Mouse (Mus musculus) hindbrain, embryonic 11.5 days (tissue): ENCODE data around the gene Fam78b. TPM values are rescaled to one million over a fixed set of nuclear protein-coding genes. Genes with fewer than 3 reads are reported as not detected.

Experiments
- ATAC-seq: fragments of 200-750 bp; cut with Nextera tagmentation; 2 replicates; pipeline ENCODE4 v1.8.0; 2017; ENCODE audit warnings: mild to moderate bottlenecking, moderate TSS enrichment, moderate library complexity; ENCODE audit not compliant: low FRiP score
- DNase-seq: peaks from one replicate; pipeline ENCODE4 v3.0.0-alpha.2; 2015; ENCODE audit warnings: low spot score
- H3K27ac ChIP-seq: fragments of 300-500 bp; sonication (generic); 2 replicates; pipeline ENCODE4 v1.5.1; 2014; ENCODE audit warnings: mild to moderate bottlenecking, low read depth, low read length
- H3K27me3 ChIP-seq: fragments of 300-500 bp; sonication (generic); 2 replicates; pipeline ENCODE4 v1.6.1; 2014; ENCODE audit warnings: mild to moderate bottlenecking, low read length, moderate library complexity, mixed read lengths; ENCODE audit not compliant: control insufficient read depth, insufficient read depth
- H3K36me3 ChIP-seq: fragments of 300-500 bp; sonication (generic); 2 replicates; pipeline ENCODE4 v1.6.1; 2014; ENCODE audit warnings: mild to moderate bottlenecking, low read length, moderate library complexity, mixed read lengths; ENCODE audit not compliant: control insufficient read depth, insufficient read depth
- H3K4me1 ChIP-seq: fragments of 300-500 bp; sonication (generic); replicated peaks from 2 replicates; pipeline ENCODE4 v1.6.1; 2014; ENCODE audit warnings: low read length, mixed read lengths; ENCODE audit not compliant: control insufficient read depth, insufficient read depth
- H3K4me2 ChIP-seq: fragments of 300-500 bp; sonication (generic); replicated peaks from 2 replicates; pipeline ENCODE4 v1.6.1; 2014; ENCODE audit warnings: mild to moderate bottlenecking, low read depth, low read length
- H3K4me3 ChIP-seq: fragments of 300-500 bp; sonication (generic); 2 replicates; pipeline ENCODE4 v1.5.1; 2014; ENCODE audit warnings: low read depth, low read length
- H3K9ac ChIP-seq: fragments of 300-500 bp; sonication (generic); 2 replicates; pipeline ENCODE4 v1.6.1; 2014; ENCODE audit warnings: low read depth, low read length
- H3K9me3 ChIP-seq: fragments of 300-500 bp; sonication (generic); 2 replicates; pipeline ENCODE4 v1.6.1; 2016; ENCODE audit warnings: low read length; ENCODE audit not compliant: control insufficient read depth
- WGBS: fragments of 180-500 bp; shearing (Covaris S2); extraction: QIAGEN DNeasy Blood & Tissue Kit; methylation state at CpG from one replicate; pipeline ENCODE4 v1.1.7; 2014; 5-methylcytosine and 5-hydroxymethylcytosine counted together
- polyA plus RNA-seq: library from polyadenylated mRNA; unstranded; fragments of >200 nt; fragmentation: Nextera tagmentation; extraction: Ambion mirVana; gene quantifications from 2 replicates; pipeline ENCODE4 v1.2.1, GENCODE M21; 2014

Fam78b gene
- polyA plus RNA-seq, 1 experiment from 2014 or later = 9.3 TPM

DNA sequence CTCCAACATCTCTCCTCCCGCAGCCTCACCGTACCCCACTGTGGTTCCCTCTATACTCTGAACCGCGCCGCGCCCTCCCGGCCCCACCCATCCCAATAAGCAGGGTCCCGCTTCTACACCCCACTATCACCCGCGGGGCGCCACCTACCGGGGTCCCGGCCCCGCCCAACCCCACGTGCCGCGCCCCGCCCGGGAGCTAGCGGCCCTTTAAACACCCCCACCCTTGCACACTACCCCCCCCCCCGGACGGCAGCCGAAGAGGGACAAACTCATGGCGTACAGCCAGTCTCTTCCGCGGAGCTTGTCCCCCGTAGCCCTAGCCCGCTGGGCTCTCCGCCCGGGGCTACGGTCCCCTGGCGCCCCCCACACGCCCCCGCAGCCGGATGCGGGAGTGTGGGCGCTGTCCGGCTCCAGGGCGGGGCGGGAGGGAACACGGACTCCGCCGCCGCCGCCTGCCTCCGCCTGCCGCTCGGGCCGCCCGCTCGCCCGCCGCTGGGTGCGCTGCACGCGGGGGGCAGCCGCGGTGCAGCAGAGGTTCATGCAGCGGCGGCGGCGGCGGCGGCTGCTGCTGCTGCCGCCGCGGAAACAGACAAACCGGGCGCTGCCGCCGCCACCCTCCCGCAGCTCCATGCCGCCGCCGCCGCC, 566 bp upstream of the Fam78b start:
- ATAC-seq (peak; percentile 81), DNase-seq (peak; percentile 89)
- Histone ChIP-seq H3K4me2 (peak overlapping the region; percentile 93), H3K27ac (peak overlapping the region; percentile 92), H3K9ac (peak overlapping the region; percentile 91), H3K27me3 (peaks cover 4% of the 10 kb centered on the region; the same call in 1 of the 2 replicates), H3K4me3 (peak overlapping the region; percentile 86), H3K9me3 (no peaks in the 10 kb centered on the region), H3K4me1 (no peaks in the 10 kb centered on the region; the same call in none of the 2 replicates), H3K36me3 (no peaks in the 10 kb centered on the region)
- WGBS = under 1% methylated on average over 32 of the region's 76 CpGs

DNA sequence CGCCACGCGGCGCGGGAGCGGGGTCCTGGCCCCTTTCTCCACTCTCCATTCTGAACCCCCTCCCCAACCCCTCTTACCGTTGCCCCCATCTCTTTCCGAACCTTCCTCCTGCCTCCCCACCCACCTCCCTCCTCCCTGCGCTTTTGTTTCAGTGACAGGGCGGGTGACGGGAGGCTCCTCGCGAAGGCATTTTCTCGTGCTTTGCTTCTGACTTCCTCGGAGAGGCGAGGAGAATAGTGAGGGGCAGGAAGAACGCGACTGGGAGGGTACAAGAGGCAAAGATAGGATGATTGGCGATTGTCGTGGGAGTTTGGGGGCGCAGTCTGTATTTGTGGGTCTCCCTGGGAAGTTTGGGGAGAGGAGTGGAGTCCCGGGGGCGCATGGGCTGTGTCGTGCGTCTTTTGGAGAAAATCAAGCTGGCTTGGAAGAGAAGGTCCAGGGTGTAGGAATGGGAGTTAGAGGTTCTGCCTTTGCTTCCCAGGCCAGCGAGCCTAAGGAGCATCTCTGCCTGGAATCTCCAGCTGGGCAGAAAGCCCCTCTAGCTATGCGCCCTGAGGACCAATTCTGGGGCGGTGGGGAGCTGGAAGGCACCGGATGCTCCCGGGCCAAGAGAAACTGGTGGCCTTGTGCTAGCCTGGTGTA, 748 bp downstream of the Fam78b start:
- ATAC-seq = no peak; the same call in 1 of the 2 replicates

DNA sequence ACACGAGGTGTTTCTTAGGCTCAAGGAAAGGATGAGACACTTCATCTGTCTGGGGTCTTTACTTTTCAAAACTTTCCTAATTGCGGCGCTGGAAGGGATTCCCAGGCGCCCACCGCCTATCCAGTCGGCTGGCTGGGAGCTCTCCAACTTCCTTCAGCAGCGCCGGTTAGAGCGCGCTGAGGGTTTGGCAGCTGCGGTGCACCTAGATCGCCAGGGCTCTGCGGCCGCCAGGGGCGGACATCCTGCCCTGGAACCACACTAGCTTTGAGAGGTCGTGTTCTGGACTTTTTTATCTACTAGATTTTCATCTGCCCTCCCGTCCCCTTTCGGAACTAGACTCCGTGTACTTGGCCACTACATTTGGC, 1.3 kb downstream of the Fam78b start:
- 1% methylated on average over 19 of the region's 19 CpGs for WGBS
- peaks cover 4% of the 10 kb centered on the region; the same call in 1 of the 2 replicates for H3K27me3 ChIP-seq
- H3K9ac ChIP-seq = peak overlapping the region; percentile 91
- no peaks in the 10 kb centered on the region; the same call in none of the 2 replicates for H3K4me1 ChIP-seq
- H3K9me3 ChIP-seq = no peaks in the 10 kb centered on the region
- H3K27ac ChIP-seq = peak overlapping the region; percentile 92; the same call in 1 of the 2 replicates
- H3K36me3 ChIP-seq = no peaks in the 10 kb centered on the region
- peak; percentile 76 for DNase-seq
- ATAC-seq = no peak
- H3K4me3 ChIP-seq = peak overlapping the region; percentile 86
- H3K4me2 ChIP-seq = peak overlapping the region; percentile 93

More for the DNA sequence above, 748 bp downstream of the Fam78b start:
- Histone ChIP-seq H3K27me3 (peaks cover 4% of the 10 kb centered on the region; the same call in 1 of the 2 replicates), H3K4me1 (no peaks in the 10 kb centered on the region; the same call in none of the 2 replicates), H3K36me3 (no peaks in the 10 kb centered on the region), H3K27ac (peak overlapping the region; percentile 92), H3K9me3 (no peaks in the 10 kb centered on the region), H3K4me3 (peak overlapping the region; percentile 86), H3K9ac (peak overlapping the region; percentile 91), H3K4me2 (peak overlapping the region; percentile 93)
- DNase-seq = peak; percentile 51
- under 1% methylated on average over 30 of the region's 30 CpGs for WGBS

DNA sequence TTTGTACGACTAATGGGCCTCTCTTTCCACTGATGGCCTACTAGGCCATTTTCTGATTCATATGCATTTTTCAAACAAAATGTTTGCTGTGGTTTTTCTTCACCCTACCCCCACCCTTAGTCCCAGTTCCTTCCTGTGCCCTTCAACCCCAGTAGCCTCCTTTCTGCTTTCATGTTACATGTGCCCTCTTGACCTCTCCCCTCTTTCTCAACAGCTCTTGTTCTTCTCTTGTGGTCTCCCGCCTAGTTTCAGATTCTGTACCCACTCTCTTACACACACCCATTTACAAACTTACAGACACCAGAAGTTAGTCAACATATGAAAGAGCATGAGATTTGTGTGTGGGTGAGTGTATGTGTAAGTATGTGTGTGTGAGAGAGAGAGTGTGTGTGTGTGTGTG, 3.4 kb downstream of the Fam78b start:
- 54% methylated on average over 2 of the region's 2 CpGs for whole genome bisulfite sequencing
- Histone ChIP-seq H3K36me3 (no peaks in the 10 kb centered on the region), H3K4me2 (no peak overlapping the region), H3K9ac (no peak overlapping the region), H3K27ac (no peak overlapping the region), H3K27me3 (peaks cover 4% of the 10 kb centered on the region; the same call in 1 of the 2 replicates), H3K4me1 (no peaks in the 10 kb centered on the region; the same call in none of the 2 replicates), H3K4me3 (no peak overlapping the region), H3K9me3 (no peaks in the 10 kb centered on the region)
- ATAC-seq (no peak), DNase-seq (no peak)

DNA sequence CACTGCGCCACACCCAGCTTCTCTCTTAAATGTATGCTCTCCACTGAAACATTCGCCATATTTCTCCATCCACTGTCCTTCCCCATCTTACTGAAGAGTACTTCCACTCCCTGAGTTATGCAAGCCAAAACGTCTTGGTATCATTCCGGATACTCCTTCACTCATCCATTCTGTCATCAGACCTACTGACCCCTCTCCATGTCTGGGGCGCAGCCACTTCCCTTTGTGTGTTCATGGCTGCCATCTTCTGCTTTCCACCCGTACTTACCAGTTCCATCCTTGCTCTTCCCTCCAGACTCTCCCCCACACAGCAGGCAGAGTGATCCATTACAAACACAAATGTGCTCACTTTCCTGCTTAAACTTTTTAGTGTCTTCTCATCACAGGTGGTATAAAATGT, 6.1 kb downstream of the Fam78b start:
- H3K4me1 ChIP-seq = no peaks in the 10 kb centered on the region; the same call in 1 of the 2 replicates
- no peak overlapping the region for H3K9ac ChIP-seq
- DNase-seq (no peak), ATAC-seq (no peak)
- H3K27ac ChIP-seq = no peak overlapping the region
- WGBS = 87% methylated on average over 6 of the region's 6 CpGs
- H3K4me2 ChIP-seq = no peak overlapping the region
- H3K27me3 ChIP-seq = no peaks in the 10 kb centered on the region
- no peaks in the 10 kb centered on the region for H3K36me3 ChIP-seq
- no peak overlapping the region for H3K4me3 ChIP-seq
- H3K9me3 ChIP-seq = no peaks in the 10 kb centered on the region

DNA sequence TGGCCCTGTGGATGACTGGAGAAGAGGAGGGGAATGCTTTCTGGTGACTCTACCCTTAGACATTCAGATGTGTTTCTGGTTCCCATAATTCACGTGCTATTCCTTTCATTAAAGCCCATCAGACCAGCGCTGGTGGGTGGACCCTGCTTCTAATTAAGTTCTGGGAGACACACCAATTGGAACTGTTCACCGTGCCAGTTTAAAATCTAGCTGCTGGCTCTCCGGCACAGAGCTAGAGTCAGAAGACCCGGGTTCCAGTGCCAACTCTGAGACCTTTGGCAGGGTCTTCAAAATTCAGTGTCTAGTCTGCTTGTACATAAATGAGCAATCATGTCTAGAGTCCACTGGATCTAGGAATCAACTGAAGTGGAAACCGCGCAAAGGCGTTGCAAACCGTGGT, 9.0 kb downstream of the Fam78b start:
- Histone ChIP-seq H3K27me3 (no peaks in the 10 kb centered on the region), H3K36me3 (no peaks in the 10 kb centered on the region), H3K9me3 (no peaks in the 10 kb centered on the region), H3K9ac (no peak overlapping the region), H3K27ac (no peak overlapping the region), H3K4me3 (no peak overlapping the region), H3K4me1 (0 out of 2 replicates have a peak, but pooled peaks cover 5% of the 10 kb centered on the region), H3K4me2 (no peak overlapping the region)
- WGBS = 88% methylated on average over 9 of the region's 9 CpGs
- no peak for DNase-seq
- ATAC-seq = no peak

DNA sequence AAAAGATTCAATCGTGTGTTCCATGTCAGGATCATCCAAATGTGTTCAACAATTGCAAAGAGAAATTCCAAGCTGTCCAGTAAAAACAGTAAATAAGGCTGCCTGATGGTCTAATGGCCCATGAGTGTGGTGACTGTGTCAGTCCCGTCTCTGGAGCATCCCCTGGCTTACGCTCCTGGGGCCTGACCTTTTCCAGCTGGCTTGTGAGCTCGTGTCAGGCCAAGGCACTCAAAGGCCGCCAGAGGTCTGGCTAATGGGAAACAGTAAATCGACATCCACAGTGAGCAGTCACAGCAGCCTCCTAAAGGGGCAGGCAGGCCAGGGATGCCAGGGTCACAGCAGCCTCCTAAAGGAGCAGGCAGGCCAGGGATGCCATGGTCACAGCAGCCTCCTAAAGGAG, 10.1 kb downstream of the Fam78b start:
- ATAC-seq = no peak
- Histone ChIP-seq H3K36me3 (no peaks in the 10 kb centered on the region), H3K27ac (0 out of 2 replicates have a peak overlapping the region, but pooled peaks have one; percentile 33), H3K4me1 (0 out of 2 replicates have a peak, but pooled peaks cover 5% of the 10 kb centered on the region), H3K27me3 (no peaks in the 10 kb centered on the region), H3K4me3 (no peak overlapping the region), H3K9me3 (no peaks in the 10 kb centered on the region), H3K4me2 (no peak overlapping the region), H3K9ac (no peak overlapping the region)
- DNase-seq = peak; percentile 30
- 30% methylated on average over 6 of the region's 6 CpGs for WGBS

DNA sequence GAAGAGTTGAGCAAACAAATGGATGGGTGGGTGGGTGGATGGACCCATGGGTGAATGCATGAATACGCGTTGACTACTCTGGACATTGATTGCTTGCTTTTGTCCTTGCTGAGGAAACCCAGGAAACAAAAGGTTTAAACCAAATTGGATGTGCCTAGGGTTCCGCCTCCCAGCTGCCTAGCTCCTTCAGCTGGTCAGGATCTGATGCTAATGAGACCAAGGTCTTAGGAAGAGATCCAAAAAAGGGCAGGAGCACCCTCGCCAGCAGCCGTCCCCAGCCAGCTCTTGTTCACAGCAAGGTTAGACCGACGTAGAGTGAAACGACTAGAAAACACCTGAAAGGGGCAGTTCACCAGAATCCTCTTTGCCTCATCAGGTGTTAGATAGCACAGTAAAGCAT, 11.4 kb downstream of the Fam78b start:
- no peak overlapping the region for H3K4me3 ChIP-seq
- ATAC-seq (0 out of 2 replicates have a peak, but pooled peaks have one; percentile 4), DNase-seq (peak; percentile 16)
- no peaks in the 10 kb centered on the region for H3K27me3 ChIP-seq
- H3K4me2 ChIP-seq = no peak overlapping the region
- 69% methylated on average over 8 of the region's 8 CpGs for WGBS
- H3K9ac ChIP-seq = no peak overlapping the region
- H3K4me1 ChIP-seq = 0 out of 2 replicates have a peak, but pooled peaks cover 5% of the 10 kb centered on the region
- no peaks in the 10 kb centered on the region for H3K36me3 ChIP-seq
- no peaks in the 10 kb centered on the region for H3K9me3 ChIP-seq
- H3K27ac ChIP-seq = peak overlapping the region; percentile 75
